Mouse (Mus musculus) ES-E14 (cell line): ENCODE measurements at regions not wholly inside any gene's neighbourhood (a gene's known extent, or its start where the extent isn't known, plus 50 kb on each side); places are given as distances from the start of the nearest gene placed in this dataset.

Source experiments
- DNase-seq: peaks from one replicate; pipeline ENCODE4 v3.0.0-alpha.2; 2013; ENCODE audit warnings: low read depth, low spot score
- H3K27ac ChIP-seq: 2 replicates; pipeline ENCODE4 v1.5.1; 2012; ENCODE audit warnings: low read depth, mild to moderate bottlenecking, low read length, moderate library complexity, mixed read lengths; ENCODE audit not compliant: poor library complexity, insufficient read depth, severe bottlenecking
- H3K36me3 ChIP-seq: 2 replicates; pipeline ENCODE4 v1.6.1; 2012; ENCODE audit warnings: mild to moderate bottlenecking, low read length, moderate library complexity, mixed read lengths; ENCODE audit not compliant: control insufficient read depth, poor library complexity, insufficient read depth, severe bottlenecking
- H3K4me1 ChIP-seq, 2 experiments: fragments of 150-350 bp in 1 of 2; sonication (generic) in 1 of 2; 2 replicates each; pipeline ENCODE4 v1.6.1; 2012; ENCODE audit warnings: low read length in 2 of 2, mild to moderate bottlenecking in 1 of 2, mixed read lengths in 1 of 2; ENCODE audit not compliant: control insufficient read depth in 2 of 2, insufficient read depth in 2 of 2, poor library complexity in 1 of 2
- H3K4me3 ChIP-seq, 2 experiments: fragments of 150-350 bp in 1 of 2; sonication (generic) in 1 of 2; 2 replicates each; pipeline ENCODE4 v1.5.1; 2012; ENCODE audit warnings: low read length in 2 of 2, low read depth in 1 of 2, mild to moderate bottlenecking in 1 of 2, mixed read lengths in 1 of 2; ENCODE audit not compliant: insufficient read depth in 1 of 2, poor library complexity in 1 of 2, severe bottlenecking in 1 of 2
- H3K9ac ChIP-seq: 2 replicates; pipeline ENCODE4 v1.6.1; 2012; ENCODE audit warnings: low read depth, mild to moderate bottlenecking, low read length, mixed read lengths; ENCODE audit not compliant: poor library complexity, insufficient read depth, severe bottlenecking
- H3K9me3 ChIP-seq: fragments of 150-350 bp; sonication (generic); 2 replicates; pipeline ENCODE4 v1.6.1; 2012; ENCODE audit warnings: low read depth, mild to moderate bottlenecking, low read length; ENCODE audit not compliant: control insufficient read depth, insufficient read depth
- CHD2 ChIP-seq: IDR thresholded peaks from 2 replicates; pipeline ENCODE4 v1.6.1; 2014; ENCODE audit warnings: mild to moderate bottlenecking, low read depth, low read length, inconsistent platforms
- HCFC1 ChIP-seq: IDR thresholded peaks from 2 replicates; pipeline ENCODE4 v1.6.1; 2012; ENCODE audit warnings: low read length, inconsistent platforms, borderline replicate concordance; ENCODE audit not compliant: insufficient read depth
- MAFK ChIP-seq: IDR thresholded peaks from 2 replicates; pipeline ENCODE4 v1.6.1; 2014; ENCODE audit warnings: mild to moderate bottlenecking, low read depth, low read length, inconsistent platforms; ENCODE audit not compliant: insufficient read depth
- ZC3H11A ChIP-seq: IDR thresholded peaks from 2 replicates; pipeline ENCODE4 v1.6.1; 2012; ENCODE audit warnings: low read depth, mild to moderate bottlenecking, inconsistent platforms, low read length, borderline replicate concordance
- ZNF384 ChIP-seq: IDR thresholded peaks from 2 replicates; pipeline ENCODE4 v1.6.1; 2012; ENCODE audit warnings: low read depth, low read length, inconsistent platforms
- in situ Hi-C, 2 experiments: fragments of 600-800 bp; cut with MboI; formaldehyde crosslinking; loops; one replicate each; pipeline ENCODE4 v1.15.1; 2025; ENCODE audit warnings: low sequenced_read_pairs in 2 of 2, inconsistent platforms in 1 of 2; ENCODE audit not compliant: unreplicated experiment in 2 of 2

- Histone ChIP-seq H3K27ac (no peak overlapping the region), H3K36me3 (no peaks in the 10 kb centered on the region), H3K4me3 (no peak overlapping the region), H3K4me1 (no peaks in the 10 kb centered on the region), H3K9ac (no peak overlapping the region), H3K9me3 (no peaks in the 10 kb centered on the region)
- TF ChIP-seq ZC3H11A = no peak
- no peak for TF ChIP-seq CHD2
- no peak for TF ChIP-seq HCFC1
- no peak for TF ChIP-seq MAFK
- TF ChIP-seq ZNF384 = no peak
- in situ Hi-C loops = no loop called here
- no peak for DNase-seq
Measured at GRCm38 (mm10) chr17:41153736-41154453, 219.0 kb upstream of the Cenpq start.

GRCm38 (mm10) chr17:41152427-41152826 is 217.6 kb upstream of the Cenpq start:
- H3K36me3 ChIP-seq = no peaks in the 10 kb centered on the region
- no peak overlapping the region for H3K4me3 ChIP-seq
- in situ Hi-C loops = no loop called here
- no peak overlapping the region for H3K27ac ChIP-seq
- TF ChIP-seq ZNF384 = no peak
- no peak for TF ChIP-seq CHD2
- no peak for TF ChIP-seq ZC3H11A
- TF ChIP-seq HCFC1 = no peak
- TF ChIP-seq MAFK = no peak
- no peaks in the 10 kb centered on the region for H3K9me3 ChIP-seq
- no peak overlapping the region for H3K9ac ChIP-seq
- no peaks in the 10 kb centered on the region for H3K4me1 ChIP-seq
- DNase-seq = no peak

GRCm38 (mm10) chr17:41144523-41144922 is 209.7 kb upstream of the Cenpq start:
- H3K4me1 ChIP-seq = no peaks in the 10 kb centered on the region
- no peak overlapping the region for H3K27ac ChIP-seq
- no peak overlapping the region for H3K9ac ChIP-seq
- no peak for DNase-seq
- in situ Hi-C loops = no loop called here
- H3K4me3 ChIP-seq = no peak overlapping the region
- H3K9me3 ChIP-seq = no peaks in the 10 kb centered on the region
- TF ChIP-seq HCFC1 = no peak
- no peak for TF ChIP-seq ZNF384
- no peak for TF ChIP-seq ZC3H11A
- TF ChIP-seq CHD2 = no peak
- no peak for TF ChIP-seq MAFK
- H3K36me3 ChIP-seq = no peaks in the 10 kb centered on the region

GRCm38 (mm10) chr17:41125582-41125981 is 190.7 kb upstream of the Cenpq start:
- no peaks in the 10 kb centered on the region for H3K9me3 ChIP-seq
- H3K9ac ChIP-seq = no peak overlapping the region
- H3K4me1 ChIP-seq = no peaks in the 10 kb centered on the region
- no peak for DNase-seq
- in situ Hi-C loops = no loop called here
- H3K4me3 ChIP-seq = no peak overlapping the region
- H3K36me3 ChIP-seq = no peaks in the 10 kb centered on the region
- TF ChIP-seq CHD2 = no peak
- TF ChIP-seq ZC3H11A = no peak
- no peak for TF ChIP-seq MAFK
- TF ChIP-seq ZNF384 = no peak
- no peak for TF ChIP-seq HCFC1
- H3K27ac ChIP-seq = no peak overlapping the region

GRCm38 (mm10) chr17:41122939-41123338 is 188.1 kb upstream of the Cenpq start:
- TF ChIP-seq ZC3H11A (no peak), MAFK (no peak), HCFC1 (no peak), CHD2 (no peak), ZNF384 (no peak)
- Histone ChIP-seq H3K4me1 (no peaks in the 10 kb centered on the region), H3K9me3 (no peaks in the 10 kb centered on the region), H3K27ac (no peak overlapping the region), H3K36me3 (no peaks in the 10 kb centered on the region), H3K4me3 (no peak overlapping the region), H3K9ac (no peak overlapping the region)
- in situ Hi-C loops = no loop called here
- DNase-seq = no peak
